Mouse (Mus musculus) layer of hippocampus, adult 6 months (tissue): Measurements from ENCODE around the gene Plcl2. TPM values are rescaled to one million over a fixed set of nuclear protein-coding genes. Genes with fewer than 3 reads are reported as not detected.

Experiments
- long read RNA-seq, 2 experiments: library from polyadenylated mRNA; unstranded; transcript quantifications; one replicate each; pipeline ENCODE4 v2.0.0; 2019 to 2020
- polyA plus RNA-seq: library from polyadenylated mRNA; unstranded; fragments of <200 nt; fragmentation: Nextera tagmentation; gene quantifications from 2 replicates; pipeline ENCODE4 v1.2.3, GENCODE M21; 2021

Gene Plcl2
- polyA plus RNA-seq, result 6.4 and 6.7 TPM in 2 replicates
- long read RNA-seq, experiment 1, full-length matches to known transcripts, result 3 of 24 reads
- long read RNA-seq, experiment 1, partial matches to known transcripts, result 17 of 24 reads
- long read RNA-seq, experiment 1, other reads (novel, unspliced or antisense), result 4 of 24 reads
- long read RNA-seq, experiment 2, full-length matches to known transcripts, result 25 of 51 reads
- long read RNA-seq, experiment 2, partial matches to known transcripts, result 20 of 51 reads
- long read RNA-seq, experiment 2, other reads (novel, unspliced or antisense), result 6 of 51 reads

DNA sequence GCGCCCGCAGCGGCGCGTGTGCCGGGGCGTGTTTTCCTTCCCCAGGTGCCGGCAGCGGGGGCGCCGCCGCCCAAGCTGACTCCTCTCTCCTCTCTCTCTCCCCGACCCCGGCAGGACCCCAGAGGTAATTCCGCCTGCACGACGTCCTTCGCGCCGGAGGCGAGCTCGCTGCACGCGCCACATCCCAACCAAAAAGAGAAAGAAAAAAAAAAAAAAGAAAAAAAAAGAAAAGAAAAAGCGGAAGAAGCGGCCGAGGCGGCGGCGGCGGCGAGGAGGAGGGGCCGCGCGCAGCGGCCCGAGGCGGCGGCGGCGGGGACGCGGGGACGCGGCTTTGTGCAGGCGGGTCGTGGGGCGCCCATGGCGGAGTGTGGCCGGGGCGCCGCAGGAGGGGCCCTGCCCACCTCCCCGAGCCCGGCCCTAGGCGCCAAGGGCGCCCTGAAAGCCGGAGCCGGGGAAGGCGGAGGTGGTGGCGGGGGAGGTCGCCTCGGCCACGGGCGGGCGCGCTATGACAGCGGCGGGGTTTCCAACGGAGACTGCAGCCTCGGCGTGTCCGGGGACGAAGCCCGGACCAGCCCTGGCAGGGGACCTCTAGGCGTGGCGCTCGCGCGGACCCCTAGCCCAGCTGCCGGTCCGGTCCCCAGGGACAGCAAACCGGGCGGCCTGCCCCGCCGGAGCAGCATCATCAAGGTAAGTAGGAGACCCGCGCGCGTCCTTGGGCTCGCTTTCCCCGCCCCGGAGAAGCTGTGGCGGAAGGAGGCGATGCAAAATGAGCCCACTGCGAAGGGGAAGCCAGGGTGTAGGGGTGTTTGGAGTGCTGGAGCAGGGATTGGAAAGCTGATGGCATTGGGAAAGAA, at the start of gene Plcl2:
Plcl2 (plus strand) TSS at position 153 of the 854 bp plus-strand sequence.

Other genes starting within 250 kb of the Plcl2 start
- gene Dazl, start 215.8 kb upstream of the Plcl2 start, polyA plus RNA-seq, result 3.3 and 3.9 TPM in 2 replicates